Mouse (Mus musculus): Measurements from ENCODE around the gene March4.

DNA sequence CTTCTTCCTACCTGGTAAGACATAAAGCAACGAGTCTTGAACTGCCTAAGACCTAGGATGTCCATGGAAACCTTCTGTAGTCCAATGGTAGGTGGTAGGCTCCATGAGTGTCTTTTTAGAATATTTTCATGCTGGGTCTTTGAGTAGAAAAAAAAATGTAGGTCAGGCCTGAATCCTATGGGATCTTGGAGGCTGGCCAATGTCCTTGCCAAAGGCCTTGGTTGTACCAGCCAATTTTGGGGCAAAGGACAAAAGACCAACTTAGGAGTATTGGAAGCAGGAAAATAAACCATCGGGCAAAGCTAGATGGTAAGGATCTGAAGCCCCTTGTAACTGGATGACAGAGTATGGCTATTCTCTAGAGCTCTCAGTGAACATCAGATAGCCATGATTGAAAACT, 83.9 kb downstream of the March4 start:
- TF ChIP-seq CTCF (IDR thresholded peaks at IDR 0.05; ENCODE audit: low read depth, low read length) = no peak
- TF ChIP-seq POLR2A (IDR thresholded peaks at IDR 0.05; ENCODE audit: extremely low read depth, insufficient read depth, low read length) = no peak
